Mouse (Mus musculus): ENCODE results near the gene Slc25a39. TPM values are rescaled to one million over a fixed set of nuclear protein-coding genes. Genes with fewer than 3 reads are reported as not detected.

Slc25a39 gene
- 163 and 173 TPM in 2 replicates for polyA plus RNA-seq (2016; fragmentation: Nextera tagmentation; extraction: Ambion mirVana)

GRCm38 (mm10) chr11:102407834-102408215, at the start of gene Slc25a39:
Slc25a39 (minus strand) TSS chr11:102407946.
- Histone ChIP-seq H3K36me3 (peaks cover 19% of the 10 kb centered on the region), H3K27me3 (no peaks in the 10 kb centered on the region; the same call in 1 of the 2 replicates), H3K9ac (replicated peaks) (peak within 1 kb of the TSS; percentile 86), H3K4me1 (peaks cover 34% of the 10 kb centered on the region), H3K4me2 (replicated peaks) (peak within 1 kb of the TSS; percentile 90), H3K4me3 (peak within 1 kb of the TSS; percentile 83), H3K27ac (replicated peaks) (peak within 1 kb of the TSS; percentile 85), H3K9me3 (no peaks in the 10 kb centered on the region)
- WGBS, result 2% methylated on average over 19 of the region's 19 CpGs
- no peak for ATAC-seq (ENCODE audit: low FRiP score, low read depth)

GRCm38 (mm10) chr11:102455740-102456396, 48.1 kb upstream of the Slc25a39 start:
- Histone ChIP-seq H3K4me3 (peak overlapping the region; percentile 49), H3K9ac (replicated peaks) (peak overlapping the region; percentile 43), H3K27me3 (peaks cover 42% of the 10 kb centered on the region), H3K4me1 (peaks cover 21% of the 10 kb centered on the region), H3K9me3 (no peaks in the 10 kb centered on the region), H3K36me3 (no peaks in the 10 kb centered on the region), H3K4me2 (replicated peaks) (peak overlapping the region; percentile 73), H3K27ac (replicated peaks) (peak overlapping the region; percentile 43; the same call in 1 of the 2 replicates)
- under 1% methylated on average over 40 of the region's 40 CpGs for WGBS
- ATAC-seq (ENCODE audit: low FRiP score, low read depth), result peak; percentile 88

GRCm38 (mm10) chr11:102453131-102453530, 45.4 kb upstream of the Slc25a39 start:
- ATAC-seq (ENCODE audit: low FRiP score, low read depth), result no peak
- H3K9ac ChIP-seq (replicated peaks), result no peak overlapping the region
- H3K9me3 ChIP-seq, result no peaks in the 10 kb centered on the region
- peaks cover 66% of the 10 kb centered on the region for H3K27me3 ChIP-seq
- no peak overlapping the region for H3K4me3 ChIP-seq
- no peak overlapping the region for H3K4me2 ChIP-seq (replicated peaks)
- H3K27ac ChIP-seq (replicated peaks), result no peak overlapping the region
- H3K36me3 ChIP-seq, result no peaks in the 10 kb centered on the region
- 23% methylated on average over 10 of the region's 10 CpGs for WGBS
- peaks cover 23% of the 10 kb centered on the region for H3K4me1 ChIP-seq

GRCm38 (mm10) chr11:102449043-102450008, 41.6 kb upstream of the Slc25a39 start:
- H3K27me3 ChIP-seq, result peaks cover 45% of the 10 kb centered on the region
- WGBS, result 43% methylated on average over 17 of the region's 17 CpGs
- no peak overlapping the region for H3K4me2 ChIP-seq (replicated peaks)
- no peak overlapping the region for H3K9ac ChIP-seq (replicated peaks)
- no peaks in the 10 kb centered on the region for H3K9me3 ChIP-seq
- no peak for ATAC-seq (ENCODE audit: low FRiP score, low read depth)
- no peak overlapping the region for H3K27ac ChIP-seq (replicated peaks)
- H3K36me3 ChIP-seq, result no peaks in the 10 kb centered on the region
- no peak overlapping the region for H3K4me3 ChIP-seq
- H3K4me1 ChIP-seq, result peaks cover 32% of the 10 kb centered on the region

- Histone ChIP-seq H3K9ac (replicated peaks) (no peak overlapping the region), H3K4me2 (replicated peaks) (no peak overlapping the region), H3K4me1 (peaks cover 42% of the 10 kb centered on the region), H3K36me3 (peaks cover 6% of the 10 kb centered on the region), H3K27me3 (peaks cover 44% of the 10 kb centered on the region), H3K4me3 (no peak overlapping the region), H3K9me3 (no peaks in the 10 kb centered on the region), H3K27ac (replicated peaks) (no peak overlapping the region; the same call in 1 of the 2 replicates)
- ATAC-seq (ENCODE audit: low FRiP score, low read depth), result no peak
- 14% methylated on average over 8 of the region's 8 CpGs for WGBS
These were observed 40.6 kb upstream of the Slc25a39 start for GRCm38 (mm10) chr11:102448327-102448726.

- H3K4me3 ChIP-seq, result peak within 1 kb of the TSS; percentile 92
- peaks cover 42% of the 10 kb centered on the region for H3K4me1 ChIP-seq
- peaks cover 43% of the 10 kb centered on the region for H3K27me3 ChIP-seq
- peak within 1 kb of the TSS; percentile 86 for H3K4me2 ChIP-seq (replicated peaks)
- under 1% methylated on average over 40 of the region's 40 CpGs for WGBS
- H3K9ac ChIP-seq (replicated peaks), result peak within 1 kb of the TSS; percentile 99
- H3K27ac ChIP-seq (replicated peaks), result peak within 1 kb of the TSS; percentile 97
- H3K9me3 ChIP-seq, result no peaks in the 10 kb centered on the region
- H3K36me3 ChIP-seq, result peaks cover 12% of the 10 kb centered on the region
- ATAC-seq (ENCODE audit: low FRiP score, low read depth), result peak; percentile 84
These were observed 39.8 kb upstream of the Slc25a39 start, which contains the start of gene Fam171a2 for GRCm38 (mm10) chr11:102447497-102447896. Fam171a2 (minus strand) TSS chr11:102447682.

GRCm38 (mm10) chr11:102446581-102447461, 39.1 kb upstream of the Slc25a39 start:
- peak; percentile 76 for ATAC-seq (ENCODE audit: low FRiP score, low read depth)
- Histone ChIP-seq H3K9ac (replicated peaks) (peak overlapping the region; percentile 99), H3K27ac (replicated peaks) (peak overlapping the region; percentile 97), H3K4me1 (peaks cover 42% of the 10 kb centered on the region), H3K4me2 (replicated peaks) (peak overlapping the region; percentile 86), H3K27me3 (peaks cover 37% of the 10 kb centered on the region), H3K4me3 (peak overlapping the region; percentile 92), H3K36me3 (peaks cover 18% of the 10 kb centered on the region), H3K9me3 (no peaks in the 10 kb centered on the region)
- under 1% methylated on average over 47 of the region's 49 CpGs for whole genome bisulfite sequencing

- Histone ChIP-seq H3K36me3 (peaks cover 27% of the 10 kb centered on the region), H3K9me3 (no peaks in the 10 kb centered on the region), H3K27ac (replicated peaks) (peak overlapping the region; percentile 97), H3K27me3 (peaks cover 32% of the 10 kb centered on the region), H3K4me3 (peak overlapping the region; percentile 92), H3K9ac (replicated peaks) (peak overlapping the region; percentile 99), H3K4me1 (peaks cover 42% of the 10 kb centered on the region), H3K4me2 (replicated peaks) (peak overlapping the region; percentile 86)
- ATAC-seq (ENCODE audit: low FRiP score, low read depth), result no peak
- WGBS, result 15% methylated on average over 7 of the region's 7 CpGs
These were observed 38.2 kb upstream of the Slc25a39 start for GRCm38 (mm10) chr11:102445891-102446361.

- no peak for ATAC-seq (ENCODE audit: low FRiP score, low read depth)
These were observed 37.6 kb upstream of the Slc25a39 start for GRCm38 (mm10) chr11:102445264-102445890.

GRCm38 (mm10) chr11:102444781-102445180, 37.0 kb upstream of the Slc25a39 start:
- 5% methylated on average over 6 of the region's 6 CpGs for WGBS
- no peak for ATAC-seq (ENCODE audit: low FRiP score, low read depth)
- peaks cover 31% of the 10 kb centered on the region for H3K27me3 ChIP-seq
- H3K4me2 ChIP-seq (replicated peaks), result peak overlapping the region; percentile 86
- peaks cover 39% of the 10 kb centered on the region for H3K36me3 ChIP-seq
- H3K4me1 ChIP-seq, result peaks cover 42% of the 10 kb centered on the region
- 0 out of 2 replicates have a peak overlapping the region, but pooled peaks have one; percentile 97 for H3K27ac ChIP-seq (replicated peaks)
- peak overlapping the region; percentile 99 for H3K9ac ChIP-seq (replicated peaks)
- H3K4me3 ChIP-seq, result peak overlapping the region; percentile 92
- no peaks in the 10 kb centered on the region for H3K9me3 ChIP-seq

More at GRCm38 (mm10) chr11:102445264-102445890, 37.6 kb upstream of the Slc25a39 start:
- peak overlapping the region; percentile 99 for H3K9ac ChIP-seq (replicated peaks)
- peak overlapping the region; percentile 97 for H3K27ac ChIP-seq (replicated peaks)
- H3K4me1 ChIP-seq, result peaks cover 42% of the 10 kb centered on the region
- peaks cover 31% of the 10 kb centered on the region for H3K27me3 ChIP-seq
- WGBS, result 9% methylated on average over 10 of the region's 10 CpGs
- peak overlapping the region; percentile 92 for H3K4me3 ChIP-seq
- H3K4me2 ChIP-seq (replicated peaks), result peak overlapping the region; percentile 86
- H3K36me3 ChIP-seq, result peaks cover 33% of the 10 kb centered on the region
- H3K9me3 ChIP-seq, result no peaks in the 10 kb centered on the region

Data from midbrain, embryonic 12.5 days (tissue).